Mouse (Mus musculus) C2C12 (cell line): ENCODE measurements around the gene Cebpz.

ENCODE experiments used
- CEBPB ChIP-seq: IDR thresholded peaks from one replicate; pipeline ENCODE4 v1.6.1; 2011; ENCODE audit warnings: low read depth, mild to moderate bottlenecking, control low read depth, moderate library complexity
- CTCF ChIP-seq: IDR thresholded peaks from one replicate; pipeline ENCODE4 v1.5.1; 2011; ENCODE audit not compliant: control insufficient read depth, insufficient read depth, insufficient read length
- FOSL1 ChIP-seq: IDR thresholded peaks from one replicate; pipeline ENCODE4 v1.8.0; 2011; ENCODE audit warnings: mild to moderate bottlenecking, low read length; ENCODE audit not compliant: poor library complexity, insufficient read depth, severe bottlenecking
- MAX ChIP-seq: IDR thresholded peaks from one replicate; pipeline ENCODE4 v1.6.1; 2011; ENCODE audit warnings: mild to moderate bottlenecking, control low read depth
- MYOD1 ChIP-seq: IDR thresholded peaks from one replicate; pipeline ENCODE4 v1.6.1; 2011; ENCODE audit warnings: low read depth; ENCODE audit not compliant: control insufficient read depth, insufficient read length
- USF1 ChIP-seq: IDR thresholded peaks from one replicate; pipeline ENCODE4 v1.6.1; 2011; ENCODE audit warnings: low read depth, mild to moderate bottlenecking, control low read depth, moderate library complexity

DNA sequence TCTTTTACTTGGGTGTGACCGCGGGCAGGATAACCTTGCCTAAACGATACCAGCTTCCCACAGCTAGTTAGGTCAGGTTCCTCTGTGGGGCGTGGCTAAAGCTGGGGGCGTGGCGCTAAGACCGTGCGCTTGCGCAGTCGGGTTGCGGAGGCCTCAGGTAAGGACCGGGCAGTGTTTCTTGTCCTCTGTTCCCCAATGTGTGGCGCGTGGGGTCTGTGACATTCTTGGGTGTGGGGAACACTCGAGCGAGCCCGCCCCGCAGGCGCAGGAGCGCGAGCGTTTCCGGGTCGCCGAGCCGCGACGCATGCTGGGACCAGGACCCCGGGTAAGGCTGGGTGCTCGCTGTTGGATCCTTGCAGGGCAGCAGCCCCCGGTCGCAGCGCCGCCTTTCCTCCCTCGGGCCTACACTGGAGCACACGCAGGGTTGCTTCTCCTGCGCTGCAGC lies 20.5 kb downstream of the Cebpz start, which contains the start of gene Cebpzos:
- TF ChIP-seq USF1 = no peak
- TF ChIP-seq CTCF = no peak
- TF ChIP-seq FOSL1 = no peak
- TF ChIP-seq MAX = no peak
- no peak for TF ChIP-seq CEBPB
- no peak for TF ChIP-seq MYOD1
